Mouse (Mus musculus) R1 (cell line): ENCODE results near the gene Gstm5.
"Not testable (repeated sequence)": the region's sequence is repeated elsewhere in the genome, so short reads cannot be mapped to it uniquely, and the experiment has no call there.

Source experiments
- DNase-seq: peaks from one replicate; pipeline ENCODE4 v3.0.0-alpha.2; 2018; ENCODE audit warnings: low read depth, low spot score

The Gstm5 gene

GRCm38 (mm10) chr3:107895720-107896569 lies at the start of gene Gstm5:
Gene Gstm5, plus strand, starts transcription at chr3:107895821.
- peak; percentile 51 for DNase-seq

DNA sequence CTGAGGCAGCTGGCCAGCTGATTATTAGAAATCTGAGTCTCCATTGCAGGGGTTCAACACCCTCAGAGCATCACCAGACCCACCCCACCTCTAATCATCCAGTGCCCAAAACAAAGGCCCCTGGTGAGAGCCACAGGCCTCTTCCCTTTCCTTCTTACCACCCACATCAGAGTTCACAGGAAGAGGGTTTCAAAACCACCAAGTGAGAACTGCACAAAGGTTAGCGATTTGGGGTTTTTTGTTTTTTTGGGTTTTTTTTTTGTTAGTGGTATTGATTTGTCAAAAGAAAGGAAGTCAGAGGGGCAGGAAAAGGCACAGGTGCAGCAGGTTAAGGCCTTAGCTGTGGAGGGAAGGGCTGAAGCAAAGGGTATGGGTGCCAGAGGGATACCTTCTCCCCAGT lies 49.4 kb upstream of the Gstm5 start:
- DNase-seq = no peak

GRCm38 (mm10) chr3:107846835-107847234 lies 48.8 kb upstream of the Gstm5 start:
- DNase-seq = no peak

- no peak for DNase-seq
These were observed 47.5 kb upstream of the Gstm5 start for GRCm38 (mm10) chr3:107848126-107848525.

GRCm38 (mm10) chr3:107849000-107849692 lies 46.5 kb upstream of the Gstm5 start:
- no peak for DNase-seq

GRCm38 (mm10) chr3:107849693-107850031 lies 46.0 kb upstream of the Gstm5 start:
- no peak for DNase-seq

- peak; percentile 30 for DNase-seq
These were observed 45.1 kb upstream of the Gstm5 start for GRCm38 (mm10) chr3:107850418-107851031.

- no peak for DNase-seq
These were observed 42.8 kb upstream of the Gstm5 start for GRCm38 (mm10) chr3:107852786-107853185.

DNA sequence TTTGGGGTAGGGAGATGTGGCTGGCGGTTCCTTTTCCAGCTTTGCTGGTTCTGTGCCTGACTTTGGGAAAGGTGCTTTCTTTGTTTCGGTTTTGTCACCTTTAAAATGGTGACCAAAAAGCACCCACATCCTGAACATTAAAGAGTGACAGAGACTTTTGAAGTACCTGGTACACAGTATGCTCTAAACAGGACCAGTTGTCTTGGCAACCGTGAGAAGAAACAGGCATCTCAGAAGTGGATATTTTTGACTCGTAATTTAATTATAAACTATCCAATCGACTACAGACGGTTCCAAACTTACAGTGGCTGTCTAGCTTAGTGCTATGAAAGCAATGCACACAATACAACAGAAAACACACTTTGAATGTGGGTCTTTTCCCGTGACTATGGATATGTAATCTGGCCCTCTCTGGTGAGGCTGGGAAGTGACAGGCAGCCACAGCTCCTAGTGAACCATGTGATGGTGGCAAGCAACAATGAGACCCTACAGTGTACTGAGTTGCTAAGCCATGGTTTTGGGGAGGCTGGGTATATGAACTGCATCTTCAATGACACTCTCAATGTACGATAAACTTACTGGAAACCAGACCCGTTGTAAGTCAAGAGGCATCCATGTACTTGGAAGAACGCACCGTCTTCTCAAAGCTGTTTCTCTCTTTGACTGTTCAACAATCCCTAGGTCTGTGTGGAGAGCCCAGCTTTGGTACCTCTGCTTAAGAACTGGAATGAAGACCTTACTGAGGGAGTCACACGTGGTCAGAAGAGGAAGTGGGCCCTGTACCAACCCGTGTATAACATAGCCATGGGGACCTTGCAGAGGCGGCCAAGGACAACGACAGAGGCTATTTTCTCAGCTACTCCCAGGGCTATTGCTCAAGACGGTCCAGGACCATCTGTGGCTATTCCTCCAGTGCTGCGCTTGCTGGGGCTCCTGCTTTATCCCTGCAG lies 42.1 kb upstream of the Gstm5 start:
- no peak for DNase-seq

- DNase-seq = no peak
These were observed 40.3 kb upstream of the Gstm5 start for GRCm38 (mm10) chr3:107855368-107855767.

DNA sequence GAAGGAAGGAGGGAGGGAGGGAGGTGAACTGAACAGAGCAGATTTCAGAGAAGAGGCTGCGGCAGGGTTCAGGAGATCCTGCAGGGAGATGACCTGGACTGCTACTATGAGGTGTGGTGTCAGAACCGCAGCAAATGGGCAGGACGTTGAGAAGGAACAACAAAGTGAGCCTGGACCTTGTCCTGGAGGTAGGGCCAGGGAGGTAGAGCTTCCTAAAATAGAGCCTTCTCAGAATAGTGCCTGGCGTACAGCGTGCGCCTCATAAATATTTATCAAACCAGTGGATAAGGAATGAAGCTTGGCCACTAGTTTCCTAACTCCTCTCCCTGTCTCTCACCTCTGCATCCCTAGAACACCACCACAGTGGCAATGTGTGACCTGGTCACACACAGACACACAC lies 38.0 kb upstream of the Gstm5 start:
- DNase-seq = no peak

- DNase-seq = not testable (repeated sequence)
These were observed 34.1 kb upstream of the Gstm5 start for GRCm38 (mm10) chr3:107861483-107861882.

- no peak for DNase-seq
These were observed 33.1 kb upstream of the Gstm5 start for GRCm38 (mm10) chr3:107862471-107862870.

DNA sequence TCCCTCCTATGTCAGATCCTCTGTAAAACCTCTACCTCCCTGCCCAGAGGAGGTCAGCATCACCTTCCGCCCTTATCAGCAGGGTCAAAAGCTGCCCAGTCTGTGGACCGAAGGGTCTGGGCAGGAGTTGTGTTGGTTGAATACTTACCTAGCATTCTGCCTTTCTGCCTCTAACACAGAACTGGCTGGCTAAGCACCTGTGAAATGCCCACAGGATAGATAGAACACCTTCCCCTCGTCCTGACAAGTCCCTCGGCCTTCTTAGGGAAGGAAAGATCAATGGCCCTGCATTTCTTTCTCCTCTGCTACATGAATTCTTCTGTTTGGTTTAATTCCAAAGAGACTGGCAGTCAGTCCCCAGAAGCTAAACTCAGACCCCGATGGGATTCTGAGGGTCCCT lies 32.1 kb upstream of the Gstm5 start:
- no peak for DNase-seq

- DNase-seq = peak; percentile 81
These were observed 31.6 kb upstream of the Gstm5 start for GRCm38 (mm10) chr3:107863898-107864603.

- DNase-seq = no peak
These were observed 30.1 kb upstream of the Gstm5 start for GRCm38 (mm10) chr3:107865364-107866091.

DNA sequence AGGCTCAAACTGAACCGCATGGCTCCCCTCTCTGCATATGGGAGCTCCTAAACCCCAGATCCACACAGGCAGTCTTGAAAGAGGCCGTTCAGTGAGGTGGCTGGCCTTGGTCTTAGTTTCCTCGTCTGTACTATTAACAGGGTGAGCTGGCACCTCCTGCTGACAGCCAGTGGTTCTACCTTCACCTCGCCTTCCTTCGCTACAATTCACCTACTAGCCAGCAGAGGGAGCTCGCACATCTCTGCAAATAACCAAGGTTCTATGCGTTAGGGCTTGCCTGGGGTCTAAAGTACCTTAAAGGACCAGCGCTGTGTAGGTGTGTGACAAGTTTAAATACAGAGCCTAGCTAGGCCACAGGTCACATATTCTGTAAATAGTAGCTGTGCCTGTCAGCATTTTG lies 28.5 kb upstream of the Gstm5 start:
- peak; percentile 90 for DNase-seq

- no peak for DNase-seq
These were observed 27.2 kb upstream of the Gstm5 start for GRCm38 (mm10) chr3:107868452-107868851.

- DNase-seq = peak; percentile 16
These were observed 26.5 kb upstream of the Gstm5 start for GRCm38 (mm10) chr3:107869097-107869496.

DNA sequence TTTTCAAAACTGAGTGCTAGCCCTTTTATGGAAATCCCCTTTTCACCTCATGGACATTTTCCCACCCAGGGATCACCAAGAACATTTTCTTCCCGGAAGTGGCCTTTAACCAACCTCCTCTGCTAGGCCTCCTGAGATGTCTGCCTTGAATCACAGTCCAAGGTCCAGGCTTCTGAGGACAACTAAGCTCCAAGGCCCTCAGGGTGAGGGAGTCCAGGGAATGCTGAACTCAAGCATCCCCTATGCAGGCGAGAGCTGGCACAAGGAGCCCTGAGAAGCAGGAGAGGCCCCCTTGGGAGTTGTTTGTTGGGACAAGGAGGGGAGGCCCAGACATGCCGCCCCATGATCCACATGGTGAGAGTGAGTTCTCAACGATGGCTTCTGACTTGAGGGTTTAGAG lies 25.7 kb upstream of the Gstm5 start:
- DNase-seq = no peak
